Mouse (Mus musculus) embryonic facial prominence, embryonic 10.5 days (tissue): ENCODE data around the gene Ubtd1. TPM values are rescaled to one million over a fixed set of nuclear protein-coding genes. Genes with fewer than 3 reads are reported as not detected.

Experiments used
- DNase-seq: peaks from one replicate; pipeline ENCODE4 v3.0.0-alpha.2; 2017; ENCODE audit warnings: low spot score
- H3K27ac ChIP-seq: fragments of 300-500 bp; sonication (generic); replicated peaks from 2 replicates; pipeline ENCODE4 v1.5.1; 2016; ENCODE audit warnings: mild to moderate bottlenecking
- H3K27me3 ChIP-seq: fragments of 300-500 bp; sonication (generic); replicated peaks from 2 replicates; pipeline ENCODE4 v1.6.1; 2016; ENCODE audit warnings: low read depth, mild to moderate bottlenecking; ENCODE audit not compliant: poor library complexity, severe bottlenecking
- H3K36me3 ChIP-seq: fragments of 300-500 bp; sonication (generic); replicated peaks from 2 replicates; pipeline ENCODE4 v1.6.1; 2016; ENCODE audit warnings: mild to moderate bottlenecking, moderate library complexity
- H3K4me1 ChIP-seq: fragments of 300-500 bp; sonication (generic); 2 replicates; pipeline ENCODE4 v1.6.1; 2016
- H3K4me3 ChIP-seq: fragments of 300-500 bp; sonication (generic); 2 replicates; pipeline ENCODE4 v1.5.1; 2016; ENCODE audit warnings: mild to moderate bottlenecking, moderate library complexity
- H3K9me3 ChIP-seq: fragments of 300-500 bp; sonication (generic); 2 replicates; pipeline ENCODE4 v1.6.1; 2016; ENCODE audit warnings: mild to moderate bottlenecking
- WGBS: fragments of 180-500 bp; shearing (Covaris S2); methylation state at CpG from one replicate; pipeline ENCODE4 v1.1.7; 2016; 5-methylcytosine and 5-hydroxymethylcytosine counted together
- polyA plus RNA-seq: library from polyadenylated mRNA; unstranded; fragments of >200 nt; fragmentation: Nextera tagmentation; extraction: Ambion mirVana; gene quantifications from 2 replicates; pipeline ENCODE4 v1.2.1, GENCODE M21; 2016

Ubtd1 gene
- polyA plus RNA-seq, 1 experiment from 2014 or later, result 13.5 TPM

DNA sequence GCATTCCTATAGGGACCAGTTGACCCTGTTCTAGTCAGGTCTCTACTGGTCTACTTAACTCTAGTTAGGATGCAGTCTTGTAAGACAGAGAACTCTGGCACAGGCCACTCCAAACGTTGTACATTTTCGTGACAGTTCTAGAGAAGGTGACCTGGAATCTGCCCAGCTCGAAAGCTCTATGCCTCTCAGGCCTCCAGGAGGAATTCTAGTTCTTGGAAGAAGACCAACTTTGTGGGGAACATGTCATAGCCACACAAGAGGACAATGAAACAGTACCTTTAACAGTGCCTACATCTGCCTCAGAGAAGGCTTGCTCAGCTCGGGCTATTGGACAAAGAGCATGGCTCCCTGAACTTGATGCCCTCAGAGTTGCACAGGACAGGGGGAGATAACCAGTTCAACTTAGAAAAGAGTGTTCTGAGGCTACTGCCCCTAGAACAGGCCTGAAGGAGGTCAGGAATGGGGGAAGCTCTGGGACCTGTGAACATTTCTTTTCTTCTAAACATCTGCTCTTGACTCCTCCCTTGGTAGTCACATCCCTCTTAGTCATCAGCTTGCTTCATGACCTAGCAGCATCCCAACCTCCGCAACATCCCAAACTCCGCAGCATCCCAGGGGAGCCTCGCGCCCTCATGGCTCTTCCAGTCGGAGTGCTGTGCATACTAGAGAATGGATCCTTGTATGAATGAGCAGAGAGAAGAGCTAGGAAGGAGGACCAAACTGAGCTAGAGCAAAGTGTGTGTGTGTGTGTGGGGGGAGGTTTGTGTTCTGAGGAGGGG is 17.4 kb downstream of the Ubtd1 start:
- Histone ChIP-seq H3K36me3 (no peaks in the 10 kb centered on the region), H3K9me3 (no peaks in the 10 kb centered on the region), H3K4me1 (peaks cover 49% of the 10 kb centered on the region), H3K27me3 (no peaks in the 10 kb centered on the region), H3K4me3 (no peak overlapping the region), H3K27ac (no peak overlapping the region)
- 92% methylated on average over 9 of the region's 9 CpGs for WGBS
- DNase-seq, result no peak

DNA sequence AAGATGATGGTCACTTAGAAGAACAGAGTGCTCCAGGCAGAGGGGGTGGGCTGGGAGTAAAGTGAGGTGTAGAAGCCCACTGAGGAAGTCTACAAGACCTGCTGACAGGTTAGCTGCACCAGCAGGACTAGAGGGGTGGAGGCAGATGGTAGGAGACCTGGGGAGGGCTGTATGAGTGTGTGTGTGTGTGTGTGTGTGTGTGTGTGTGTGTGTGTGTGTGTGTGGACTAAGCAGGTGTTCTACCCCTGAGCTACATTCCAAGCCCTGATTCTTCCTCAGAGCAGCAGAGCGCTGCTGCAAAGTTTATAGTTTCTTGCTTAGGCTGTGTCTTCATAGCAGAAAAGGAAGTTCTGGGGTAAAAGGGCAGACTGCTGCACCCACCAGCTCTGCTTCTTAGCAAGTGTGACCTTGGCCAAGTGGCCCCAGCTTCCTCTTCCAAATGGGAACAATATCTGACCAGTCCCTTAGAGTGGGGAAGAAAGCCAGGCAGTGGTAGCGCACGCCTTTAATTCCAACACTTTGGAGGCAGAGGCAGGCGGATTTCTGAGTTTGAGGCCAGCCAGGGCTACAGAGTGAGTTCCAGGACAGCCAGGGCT is 18.2 kb downstream of the Ubtd1 start:
- Histone ChIP-seq H3K4me3 (no peak overlapping the region), H3K4me1 (peaks cover 47% of the 10 kb centered on the region), H3K27ac (no peak overlapping the region), H3K27me3 (no peaks in the 10 kb centered on the region), H3K9me3 (no peaks in the 10 kb centered on the region), H3K36me3 (no peaks in the 10 kb centered on the region)
- WGBS, result 92% methylated on average over 4 of the region's 4 CpGs
- no peak for DNase-seq

DNA sequence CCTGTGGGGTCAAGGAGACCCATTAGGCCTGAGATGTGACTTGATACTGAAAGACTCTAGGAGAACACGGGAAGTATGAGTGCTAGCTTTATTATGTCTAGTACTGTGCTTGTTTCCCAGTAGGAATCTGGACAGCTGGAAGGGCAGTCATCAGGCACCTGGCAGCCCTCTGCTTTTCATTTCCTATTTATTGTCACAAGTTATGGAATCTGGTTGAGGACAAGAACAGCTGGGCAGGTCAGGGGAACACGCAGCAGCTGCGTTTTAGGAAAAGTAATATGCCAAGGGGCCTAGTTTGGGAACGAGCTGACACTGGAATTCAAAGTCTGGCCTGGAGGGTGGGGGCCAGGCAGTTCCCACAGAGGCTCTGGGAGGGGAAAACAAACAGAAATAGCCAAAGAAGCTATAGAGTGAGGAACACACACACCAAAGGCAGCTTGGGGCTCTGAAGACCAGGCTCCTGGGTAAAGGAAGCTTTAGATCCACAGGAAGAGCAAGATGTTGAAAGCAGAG is 18.9 kb downstream of the Ubtd1 start:
- no peaks in the 10 kb centered on the region for H3K27me3 ChIP-seq
- H3K27ac ChIP-seq, result peak overlapping the region; percentile 52; the same call in 1 of the 2 replicates
- H3K36me3 ChIP-seq, result no peaks in the 10 kb centered on the region
- H3K9me3 ChIP-seq, result no peaks in the 10 kb centered on the region
- peak; percentile 39 for DNase-seq
- 47% methylated on average over 4 of the region's 4 CpGs for WGBS
- no peak overlapping the region for H3K4me3 ChIP-seq
- H3K4me1 ChIP-seq, result peaks cover 41% of the 10 kb centered on the region

DNA sequence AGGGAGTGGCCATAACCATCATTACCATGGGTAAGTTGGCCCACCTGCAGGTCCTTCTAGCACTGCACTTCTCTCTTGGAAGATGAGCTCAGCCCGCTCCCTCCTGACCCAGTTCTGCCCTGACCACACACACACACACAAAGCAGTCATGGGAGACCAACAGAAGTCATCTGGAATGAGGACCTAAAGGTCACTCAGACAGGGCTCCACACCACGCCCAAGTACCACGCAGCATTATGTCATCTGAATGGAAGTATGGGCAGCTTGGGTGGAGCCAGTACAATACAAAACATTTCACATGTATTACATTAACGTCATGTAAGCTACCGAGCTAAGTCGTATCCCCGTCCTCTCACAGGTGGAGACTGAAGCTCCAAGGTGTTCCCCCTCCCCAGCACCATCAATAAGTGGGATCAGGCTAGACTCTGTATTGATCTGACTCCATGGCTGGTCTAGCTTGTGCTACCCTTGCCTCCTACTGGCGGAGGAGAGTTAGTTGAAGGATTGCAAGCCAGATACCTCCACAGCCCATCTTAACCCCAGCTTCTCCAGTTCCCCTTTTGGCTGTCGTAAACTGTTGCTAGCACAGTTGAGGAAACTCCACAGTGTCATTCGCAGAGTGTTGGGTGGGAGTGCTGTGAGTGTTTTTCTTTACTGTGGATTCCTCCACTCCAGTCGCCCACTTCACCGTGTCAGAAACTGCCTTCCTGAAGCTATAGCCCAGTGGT is 19.9 kb downstream of the Ubtd1 start:
- H3K36me3 ChIP-seq, result no peaks in the 10 kb centered on the region
- no peaks in the 10 kb centered on the region for H3K9me3 ChIP-seq
- H3K27ac ChIP-seq, result no peak overlapping the region
- 93% methylated on average over 12 of the region's 12 CpGs for WGBS
- H3K27me3 ChIP-seq, result no peaks in the 10 kb centered on the region
- no peak for DNase-seq
- no peak overlapping the region for H3K4me3 ChIP-seq
- H3K4me1 ChIP-seq, result peaks cover 38% of the 10 kb centered on the region

DNA sequence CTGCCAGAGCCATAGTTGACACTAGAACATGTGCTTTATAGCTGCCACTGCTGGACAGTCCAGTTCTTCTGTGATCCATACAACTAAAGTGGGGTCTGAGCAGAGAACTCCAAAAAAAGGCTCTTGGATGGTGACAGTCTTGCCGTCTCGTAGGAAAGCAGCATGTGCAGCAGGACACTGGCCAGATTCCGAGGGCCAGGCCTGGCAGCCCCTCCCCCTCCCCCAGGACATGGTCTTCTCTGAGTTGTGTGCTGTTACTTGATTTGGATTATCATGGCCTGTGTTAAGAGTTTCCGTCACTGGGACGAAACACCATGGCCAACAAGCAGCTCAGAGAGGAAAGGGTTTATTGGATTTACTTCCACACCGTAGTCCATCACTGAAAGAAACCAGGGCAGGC is 22.7 kb downstream of the Ubtd1 start:
- no peak for DNase-seq
- Histone ChIP-seq H3K9me3 (no peaks in the 10 kb centered on the region), H3K4me3 (no peak overlapping the region), H3K27ac (no peak overlapping the region), H3K36me3 (no peaks in the 10 kb centered on the region), H3K27me3 (no peaks in the 10 kb centered on the region), H3K4me1 (peaks cover 55% of the 10 kb centered on the region)
- 75% methylated on average over 6 of the region's 6 CpGs for WGBS

DNA sequence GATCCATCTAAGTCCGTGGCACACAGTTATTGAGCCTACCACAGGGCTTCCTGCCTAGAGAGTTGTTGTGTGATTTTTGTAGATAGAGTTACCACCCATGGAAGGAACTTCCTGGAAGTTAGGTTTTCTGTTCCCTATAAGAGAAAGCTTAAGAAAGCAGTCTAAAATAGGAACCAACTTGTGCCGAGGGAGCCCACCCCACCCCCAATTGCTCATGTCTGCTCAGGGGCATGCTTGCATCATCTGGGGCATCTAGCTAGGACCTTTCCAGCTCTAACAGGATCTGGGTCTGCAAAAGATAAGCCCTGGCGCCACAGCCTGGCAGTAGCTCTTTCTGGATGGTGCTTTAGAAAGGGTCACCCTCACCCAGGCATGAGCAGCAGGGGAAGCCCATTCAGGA is 24.1 kb downstream of the Ubtd1 start:
- no peaks in the 10 kb centered on the region for H3K27me3 ChIP-seq
- no peak for DNase-seq
- H3K9me3 ChIP-seq, result no peaks in the 10 kb centered on the region
- H3K4me1 ChIP-seq, result peaks cover 50% of the 10 kb centered on the region
- 75% methylated on average over 3 of the region's 3 CpGs for WGBS
- no peaks in the 10 kb centered on the region for H3K36me3 ChIP-seq
- no peak overlapping the region for H3K4me3 ChIP-seq
- no peak overlapping the region for H3K27ac ChIP-seq

DNA sequence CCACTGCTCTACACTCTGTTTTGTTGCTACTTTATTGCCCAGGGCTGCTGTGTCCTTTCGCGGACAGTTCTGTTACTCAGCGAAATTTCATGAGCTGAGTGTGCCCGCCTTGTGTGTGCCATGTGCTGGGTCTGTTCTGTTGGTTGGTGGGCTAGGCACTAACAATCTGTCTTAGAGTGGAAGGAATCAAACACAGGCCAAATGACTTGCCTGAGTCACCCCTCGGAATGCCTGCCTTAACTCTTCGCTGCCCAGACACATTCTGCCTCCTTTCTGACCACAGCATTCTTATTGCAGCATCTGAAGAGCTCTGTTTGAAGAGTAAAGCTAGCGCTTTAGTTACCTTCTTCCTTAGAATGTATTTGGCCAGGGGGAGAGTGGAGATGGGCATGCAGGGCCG is 25.0 kb downstream of the Ubtd1 start:
- 70% methylated on average over 8 of the region's 8 CpGs for WGBS
- H3K27me3 ChIP-seq, result no peaks in the 10 kb centered on the region

DNA sequence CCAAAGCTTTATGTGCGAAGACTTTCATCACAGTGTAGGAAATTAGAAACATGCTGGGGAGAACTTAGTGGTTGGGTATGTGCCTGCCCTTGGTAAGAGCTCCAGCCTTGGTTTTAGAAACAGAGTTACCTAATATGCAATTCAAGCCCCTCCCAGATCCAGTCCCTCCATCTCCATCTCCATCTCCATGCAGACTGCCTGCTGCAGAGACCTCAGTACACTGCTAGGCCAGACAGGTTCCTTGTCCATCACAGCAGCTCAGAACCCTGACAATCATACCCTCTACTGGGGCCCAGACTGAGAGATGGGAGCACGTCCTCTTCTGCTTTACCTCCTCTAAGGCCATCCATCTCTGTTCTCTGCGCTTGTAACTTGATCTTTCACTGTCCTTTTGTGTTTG is 27.0 kb downstream of the Ubtd1 start:
- 60% methylated on average over 3 of the region's 3 CpGs for whole genome bisulfite sequencing
- H3K27ac ChIP-seq, result peak overlapping the region; percentile 66
- H3K4me1 ChIP-seq, result peaks cover 50% of the 10 kb centered on the region
- H3K36me3 ChIP-seq, result peaks cover 6% of the 10 kb centered on the region
- H3K4me3 ChIP-seq, result no peak overlapping the region
- no peak for DNase-seq
- H3K9me3 ChIP-seq, result no peaks in the 10 kb centered on the region
- no peaks in the 10 kb centered on the region for H3K27me3 ChIP-seq

More for the DNA sequence above, 25.0 kb downstream of the Ubtd1 start:
- Histone ChIP-seq H3K27ac (no peak overlapping the region), H3K36me3 (no peaks in the 10 kb centered on the region), H3K4me3 (no peak overlapping the region), H3K4me1 (peaks cover 50% of the 10 kb centered on the region), H3K9me3 (no peaks in the 10 kb centered on the region)
- no peak for DNase-seq

DNA sequence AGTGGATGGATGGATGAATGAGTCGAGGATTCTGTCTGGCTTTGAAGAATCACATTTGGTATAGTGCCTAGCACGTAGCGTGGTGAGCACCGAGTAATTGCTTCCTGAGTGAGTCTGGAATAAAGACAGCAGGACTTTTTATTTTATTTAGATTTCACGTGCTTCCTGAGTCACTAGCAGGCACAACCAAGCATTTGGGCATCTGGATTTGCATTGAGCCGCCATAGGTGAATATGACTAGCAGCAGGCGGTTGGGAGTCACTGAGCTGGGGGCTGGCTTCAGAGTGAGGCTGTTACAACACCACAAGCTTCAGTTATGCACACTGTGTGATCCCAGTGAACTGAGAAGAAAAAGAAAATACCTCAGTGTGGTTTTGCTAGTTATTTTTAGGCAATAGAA is 27.5 kb downstream of the Ubtd1 start:
- peak overlapping the region; percentile 66 for H3K27ac ChIP-seq

DNA sequence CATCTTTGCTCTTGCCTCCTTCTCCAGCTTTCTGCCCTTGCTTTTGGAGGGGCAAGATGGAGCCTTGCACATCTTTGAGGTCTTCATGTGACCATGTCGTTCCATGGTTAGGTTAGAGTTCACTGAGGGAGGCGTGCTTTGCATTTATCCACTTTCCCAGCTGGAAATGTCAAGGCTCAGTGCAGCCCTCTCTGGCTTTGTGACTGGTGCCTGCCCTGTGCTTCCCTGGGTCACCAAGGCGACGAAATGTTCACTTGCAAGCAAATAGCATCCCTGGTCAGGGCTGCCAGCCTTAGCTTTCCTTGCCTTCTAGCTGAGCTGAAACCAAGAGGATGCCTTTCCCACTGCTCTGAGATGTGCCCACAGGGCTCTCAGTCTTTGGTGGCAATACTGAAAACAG is 28.9 kb downstream of the Ubtd1 start:
- H3K27ac ChIP-seq, result no peak overlapping the region
- no peak overlapping the region for H3K4me3 ChIP-seq
- no peaks in the 10 kb centered on the region for H3K27me3 ChIP-seq
- H3K9me3 ChIP-seq, result no peaks in the 10 kb centered on the region
- H3K36me3 ChIP-seq, result peaks cover 6% of the 10 kb centered on the region
- WGBS, result 63% methylated on average over 4 of the region's 4 CpGs
- no peak for DNase-seq
- peaks cover 56% of the 10 kb centered on the region for H3K4me1 ChIP-seq

More for the DNA sequence above, 27.5 kb downstream of the Ubtd1 start:
- WGBS, result 69% methylated on average over 7 of the region's 7 CpGs
- no peak for DNase-seq
- Histone ChIP-seq H3K27me3 (no peaks in the 10 kb centered on the region), H3K9me3 (no peaks in the 10 kb centered on the region), H3K36me3 (peaks cover 6% of the 10 kb centered on the region), H3K4me3 (no peak overlapping the region), H3K4me1 (peaks cover 52% of the 10 kb centered on the region)

DNA sequence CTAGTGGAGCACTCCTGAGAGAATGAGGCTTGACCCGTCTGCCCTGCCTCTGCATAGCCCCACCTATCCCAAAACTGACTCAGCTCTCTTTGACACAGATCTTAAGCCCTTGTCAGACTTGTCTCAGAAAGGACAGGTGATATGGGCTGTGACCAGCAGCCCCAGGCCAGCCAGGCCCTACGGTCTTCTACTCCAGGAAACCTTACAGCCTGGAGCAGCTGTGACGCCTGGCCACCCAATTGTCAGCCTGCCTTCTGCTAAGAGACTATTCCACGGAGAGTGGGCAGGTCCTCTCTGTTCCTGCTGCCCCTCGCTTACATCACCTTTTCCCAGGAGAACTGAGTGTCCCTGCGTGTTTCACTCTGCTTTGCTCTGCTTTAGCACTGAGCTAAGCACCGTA is 29.6 kb downstream of the Ubtd1 start:
- no peak overlapping the region; the same call in 1 of the 2 replicates for H3K27ac ChIP-seq
- 80% methylated on average over 7 of the region's 7 CpGs for WGBS
- no peaks in the 10 kb centered on the region for H3K27me3 ChIP-seq
- H3K36me3 ChIP-seq, result peaks cover 6% of the 10 kb centered on the region
- DNase-seq, result no peak
- H3K4me1 ChIP-seq, result peaks cover 55% of the 10 kb centered on the region
- no peaks in the 10 kb centered on the region for H3K9me3 ChIP-seq
- no peak overlapping the region for H3K4me3 ChIP-seq

DNA sequence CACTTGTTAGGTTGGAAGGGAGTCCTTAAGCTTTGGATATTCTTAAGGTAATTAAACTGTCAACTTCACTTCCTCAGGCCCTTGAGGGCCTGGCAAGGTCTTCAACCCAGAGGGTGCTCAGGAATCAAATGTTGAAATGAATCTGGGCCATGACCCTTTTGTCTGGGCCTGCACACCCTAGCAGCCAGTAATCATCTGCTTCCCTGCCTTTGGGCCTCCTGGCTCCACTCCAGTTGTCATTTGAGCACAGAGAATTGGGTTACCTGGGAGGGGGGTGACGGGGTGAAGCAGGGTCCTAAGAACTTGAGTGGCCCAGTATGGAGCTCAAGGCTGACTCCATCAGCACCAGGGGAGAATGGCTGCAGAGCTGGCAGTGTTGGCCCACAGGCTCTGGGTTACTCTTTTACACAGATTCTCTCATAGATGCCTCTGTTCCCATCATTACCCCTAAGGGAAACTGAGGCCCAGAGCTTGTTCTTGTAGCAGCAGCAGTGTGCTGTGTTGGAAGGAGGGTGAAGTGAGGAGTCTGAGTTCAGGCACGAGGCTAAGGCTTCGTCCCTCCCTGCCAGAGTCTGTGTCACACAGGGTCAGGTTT is 32.8 kb downstream of the Ubtd1 start:
- peaks cover 55% of the 10 kb centered on the region for H3K4me1 ChIP-seq
- H3K36me3 ChIP-seq, result peaks cover 6% of the 10 kb centered on the region
- no peaks in the 10 kb centered on the region for H3K27me3 ChIP-seq
- 85% methylated on average over 3 of the region's 3 CpGs for WGBS
- H3K27ac ChIP-seq, result 0 out of 2 replicates have a peak overlapping the region, but pooled peaks have one; percentile 14
- no peak overlapping the region for H3K4me3 ChIP-seq
- no peak for DNase-seq
- no peaks in the 10 kb centered on the region for H3K9me3 ChIP-seq
